Mouse (Mus musculus) ES-Bruce4 (cell line): Measurements from ENCODE around the gene Nme7.

Experiments used
- CTCF ChIP-seq: IDR thresholded peaks from one replicate; pipeline ENCODE4 v1.8.1; 2011; ENCODE audit warnings: low read depth, low read length
- POLR2A ChIP-seq: IDR thresholded peaks from one replicate; pipeline ENCODE4 v1.8.1; 2011; ENCODE audit warnings: low read length; ENCODE audit not compliant: insufficient read depth

GRCm38 (mm10) chr1:164324221-164324620 is 20.3 kb downstream of the Nme7 start:
- TF ChIP-seq POLR2A (no peak), CTCF (no peak)
